Mouse (Mus musculus) limb, embryonic 14.5 days (tissue): ENCODE data around the gene Ltn1. TPM values are rescaled to one million over a fixed set of nuclear protein-coding genes. Genes with fewer than 3 reads are reported as not detected.

Source experiments
- ATAC-seq: fragments of 200-750 bp; cut with Nextera tagmentation; 2 replicates; pipeline ENCODE4 v1.8.0; 2017; ENCODE audit warnings: low read depth, moderate number of reproducible peaks, moderate TSS enrichment; ENCODE audit not compliant: low FRiP score
- DNase-seq: peaks from one replicate; pipeline ENCODE4 v3.0.0-alpha.2; 2015; ENCODE audit warnings: low spot score
- H3K27ac ChIP-seq: fragments of 300-500 bp; sonication (generic); replicated peaks from 2 replicates; pipeline ENCODE4 v1.5.1; 2014; ENCODE audit warnings: low read depth, mild to moderate bottlenecking, low read length, moderate library complexity, mixed read lengths
- H3K27me3 ChIP-seq: fragments of 300-500 bp; sonication (generic); 2 replicates; pipeline ENCODE4 v1.6.1; 2014; ENCODE audit warnings: low read length, mixed read lengths; ENCODE audit not compliant: control insufficient read depth, insufficient read depth
- H3K36me3 ChIP-seq: fragments of 300-500 bp; sonication (generic); 2 replicates; pipeline ENCODE4 v1.6.1; 2014; ENCODE audit warnings: mild to moderate bottlenecking, low read length, moderate library complexity, mixed read lengths; ENCODE audit not compliant: control insufficient read depth, insufficient read depth
- H3K4me1 ChIP-seq: fragments of 300-500 bp; sonication (generic); 2 replicates; pipeline ENCODE4 v1.6.1; 2014; ENCODE audit warnings: antibody characterized with exemption, low read length, mixed read lengths; ENCODE audit not compliant: control insufficient read depth, insufficient read depth
- H3K4me2 ChIP-seq: fragments of 300-500 bp; sonication (generic); replicated peaks from 2 replicates; pipeline ENCODE4 v1.6.1; 2014; ENCODE audit warnings: low read depth, mild to moderate bottlenecking, low read length, moderate library complexity; ENCODE audit not compliant: severe bottlenecking
- H3K4me3 ChIP-seq: fragments of 300-500 bp; sonication (generic); replicated peaks from 2 replicates; pipeline ENCODE4 v1.5.1; 2014; ENCODE audit warnings: low read length
- H3K9ac ChIP-seq: fragments of 300-500 bp; sonication (generic); 2 replicates; pipeline ENCODE4 v1.6.1; 2014; ENCODE audit warnings: mild to moderate bottlenecking, low read depth, low read length, moderate library complexity; ENCODE audit not compliant: severe bottlenecking
- H3K9me3 ChIP-seq: fragments of 300-500 bp; sonication (generic); 2 replicates; pipeline ENCODE4 v1.6.1; 2016; ENCODE audit warnings: low read length; ENCODE audit not compliant: control insufficient read depth
- POLR2A ChIP-seq: fragments of 200-500 bp; IDR thresholded peaks from 2 replicates; pipeline ENCODE4 v1.8.0; 2012; ENCODE audit warnings: inconsistent platforms, mild to moderate bottlenecking, moderate library complexity, borderline replicate concordance; ENCODE audit not compliant: insufficient read depth, insufficient read length; ENCODE audit errors: extremely low read depth
- WGBS: fragments of 180-500 bp; shearing (Covaris S2); extraction: QIAGEN DNeasy Blood & Tissue Kit; methylation state at CpG from one replicate; pipeline ENCODE4 v1.1.7; 2014; 5-methylcytosine and 5-hydroxymethylcytosine counted together
- polyA plus RNA-seq, 2 experiments: library from polyadenylated mRNA; depleted of rRNA in 1 of 2; stranded (reverse) in 1 of 2; unstranded in 1 of 2; fragments of >200 nt; fragmentation: Nextera tagmentation in 1 of 2; extraction: Ambion mirVana in 1 of 2; gene quantifications; 2 replicates each; pipeline versions ENCODE4 v1.2.1 to v1.2.3; 2012 to 2014

Gene Ltn1
- polyA plus RNA-seq (2012; rRNA removed) (15.9 and 16.3 TPM in 2 replicates), polyA plus RNA-seq (2014; fragmentation: Nextera tagmentation; extraction: Ambion mirVana) (28.5 and 28.8 TPM in 2 replicates)

- ATAC-seq (peak; percentile 100), DNase-seq (peak; percentile 99)
- H3K9me3 ChIP-seq, result no peaks in the 10 kb centered on the region
- peak within 1 kb of the TSS; percentile 84 for H3K9ac ChIP-seq
- peak within 1 kb of the TSS; percentile 78 for H3K4me2 ChIP-seq
- WGBS, result 1% methylated on average over 56 of the region's 56 CpGs
- H3K4me3 ChIP-seq, result peak within 1 kb of the TSS; percentile 88
- peak; percentile 54; the same call in 1 of the 2 replicates for TF ChIP-seq POLR2A
- no peaks in the 10 kb centered on the region for H3K4me1 ChIP-seq
- no peak within 1 kb of the TSS; the same call in 1 of the 2 replicates for H3K27ac ChIP-seq
- H3K27me3 ChIP-seq, result no peaks in the 10 kb centered on the region
- peaks cover 7% of the 10 kb centered on the region for H3K36me3 ChIP-seq
Observed at GRCm38 (mm10) chr16:87432033-87432814, at the start of gene Ltn1. Gene Ltn1 (minus strand): TSS chr16:87432612.

- 89% methylated on average over 4 of the region's 4 CpGs for WGBS
- TF ChIP-seq POLR2A, result no peak
Observed at GRCm38 (mm10) chr16:87470579-87470978, 38.2 kb upstream of the Ltn1 start.

GRCm38 (mm10) chr16:87458752-87459151 lies 26.3 kb upstream of the Ltn1 start:
- H3K27me3 ChIP-seq, result no peaks in the 10 kb centered on the region
- H3K4me3 ChIP-seq, result no peak overlapping the region
- no peak overlapping the region for H3K4me2 ChIP-seq
- DNase-seq (no peak), ATAC-seq (no peak)
- H3K9ac ChIP-seq, result no peak overlapping the region
- WGBS, result 98% methylated on average over 3 of the region's 3 CpGs
- no peak overlapping the region for H3K27ac ChIP-seq
- no peak for TF ChIP-seq POLR2A
- H3K9me3 ChIP-seq, result no peaks in the 10 kb centered on the region
- peaks cover 39% of the 10 kb centered on the region for H3K36me3 ChIP-seq
- peaks cover 9% of the 10 kb centered on the region for H3K4me1 ChIP-seq

More at GRCm38 (mm10) chr16:87470579-87470978, 38.2 kb upstream of the Ltn1 start:
- Histone ChIP-seq H3K27me3 (no peaks in the 10 kb centered on the region), H3K9ac (no peak overlapping the region), H3K27ac (no peak overlapping the region), H3K9me3 (no peaks in the 10 kb centered on the region), H3K4me3 (no peak overlapping the region), H3K4me1 (no peaks in the 10 kb centered on the region), H3K36me3 (peaks cover 85% of the 10 kb centered on the region), H3K4me2 (no peak overlapping the region)
- ATAC-seq (no peak), DNase-seq (no peak)

- Histone ChIP-seq H3K4me1 (peaks cover 9% of the 10 kb centered on the region), H3K4me3 (peak overlapping the region; percentile 92), H3K27me3 (no peaks in the 10 kb centered on the region), H3K4me2 (peak overlapping the region; percentile 83), H3K9me3 (no peaks in the 10 kb centered on the region), H3K27ac (peak overlapping the region; percentile 78), H3K9ac (peak overlapping the region; percentile 83), H3K36me3 (peaks cover 9% of the 10 kb centered on the region)
- peak; percentile 49 for ATAC-seq
- TF ChIP-seq POLR2A, result no peak
- under 1% methylated on average over 38 of the region's 38 CpGs for WGBS
- no peak for DNase-seq
Observed at GRCm38 (mm10) chr16:87455180-87455611, 22.8 kb upstream of the Ltn1 start.

GRCm38 (mm10) chr16:87454419-87455179 lies 22.2 kb upstream of the Ltn1 start, which contains the start of gene Usp16:
Gene Usp16 (plus strand): TSS chr16:87454703.
- Histone ChIP-seq H3K4me3 (peak within 1 kb of the TSS; percentile 92), H3K27me3 (no peaks in the 10 kb centered on the region), H3K27ac (peak within 1 kb of the TSS; percentile 78), H3K4me2 (peak within 1 kb of the TSS; percentile 83), H3K36me3 (peaks cover 5% of the 10 kb centered on the region), H3K9ac (peak within 1 kb of the TSS; percentile 83), H3K9me3 (no peaks in the 10 kb centered on the region), H3K4me1 (peaks cover 9% of the 10 kb centered on the region)
- ATAC-seq (peak; percentile 98), DNase-seq (peak; percentile 93)
- WGBS, result 9% methylated on average over 42 of the region's 45 CpGs
- peak; percentile 62; the same call in 1 of the 2 replicates for TF ChIP-seq POLR2A
